Mouse (Mus musculus): ENCODE results near the gene Kdm7a. TPM values are rescaled to one million over a fixed set of nuclear protein-coding genes. Genes with fewer than 3 reads are reported as not detected.
A peak's percentile ranks its signal among the peaks of the same experiment; 100 is the strongest.

The Kdm7a gene
- total RNA-seq, 2 experiments from 2014 or later: 15.0 to 16.6 TPM

DNA sequence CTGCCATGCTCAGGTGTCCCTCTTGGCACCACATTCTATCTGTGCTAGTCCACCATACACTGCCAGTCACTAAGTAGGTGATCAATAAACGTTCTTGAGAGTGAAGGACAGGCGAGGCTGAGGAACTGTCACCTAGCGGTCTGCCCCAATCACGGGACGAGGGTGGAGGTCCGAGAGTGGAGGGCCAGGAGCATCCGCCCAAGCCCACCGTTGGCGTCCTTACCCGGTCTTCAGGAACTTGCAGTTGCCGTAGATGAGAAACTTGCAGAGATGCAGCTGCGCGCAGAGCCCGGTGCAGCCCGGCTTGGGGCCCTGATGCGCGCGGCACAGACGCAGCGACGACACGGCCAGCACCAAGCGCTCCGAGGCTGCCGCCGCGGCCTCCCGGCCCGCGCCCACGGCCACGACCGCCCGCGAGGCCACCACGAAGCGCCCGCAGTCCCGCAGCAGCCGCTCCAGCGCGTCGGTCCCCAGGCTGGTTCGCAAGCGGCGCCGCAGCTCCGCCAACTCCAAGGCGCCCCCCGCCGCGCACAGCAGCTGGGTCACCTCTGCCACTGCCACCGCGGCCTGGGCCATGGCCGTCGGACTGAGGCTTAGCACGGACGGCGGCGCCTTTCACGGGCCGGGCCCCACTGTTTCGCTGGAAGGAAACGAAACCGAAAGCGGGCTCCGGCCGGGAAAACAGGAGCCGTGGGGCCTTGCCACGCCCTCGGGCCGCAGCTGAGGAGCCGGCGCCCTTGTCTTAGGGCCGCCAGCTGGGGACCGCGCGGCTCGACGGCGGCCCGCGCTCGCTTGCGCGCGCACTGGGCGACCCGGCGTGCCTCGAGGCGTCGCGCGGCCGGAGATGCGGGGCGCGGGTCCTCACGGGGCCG, 88.8 kb downstream of the Kdm7a start, which contains the start of gene Parp12:
Gene Parp12, minus strand, starts transcription at position 766 of the 872 bp plus-strand sequence.
- intact Hi-C loops (cut with DNase I; ENCODE audit: low total_unique reads): no loop called here

DNA sequence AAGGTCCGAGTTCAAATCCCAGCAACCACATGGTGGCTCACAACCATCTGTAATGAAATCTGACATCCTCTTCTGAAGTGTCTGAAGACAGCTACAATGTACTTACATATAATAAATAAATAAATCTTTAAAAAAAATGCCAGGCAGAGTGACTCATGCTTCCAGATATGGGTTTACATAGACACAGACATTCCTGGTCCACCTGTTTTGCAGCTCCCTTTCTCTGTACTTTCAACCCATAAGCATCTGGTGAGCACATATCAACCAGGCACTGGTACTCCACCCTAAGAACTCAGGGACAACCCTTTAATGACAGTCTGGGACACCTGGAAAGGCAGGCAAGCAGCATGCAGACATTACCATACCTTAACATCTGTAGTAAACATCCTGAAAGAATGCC, 91.2 kb downstream of the Kdm7a start:
- intact Hi-C loops (cut with DNase I; ENCODE audit: low total_unique reads): no loop called here
- no peak for DNase-seq

More for the DNA sequence above, 88.8 kb downstream of the Kdm7a start, which contains the start of gene Parp12:
- peak; percentile 84 for DNase-seq

DNA sequence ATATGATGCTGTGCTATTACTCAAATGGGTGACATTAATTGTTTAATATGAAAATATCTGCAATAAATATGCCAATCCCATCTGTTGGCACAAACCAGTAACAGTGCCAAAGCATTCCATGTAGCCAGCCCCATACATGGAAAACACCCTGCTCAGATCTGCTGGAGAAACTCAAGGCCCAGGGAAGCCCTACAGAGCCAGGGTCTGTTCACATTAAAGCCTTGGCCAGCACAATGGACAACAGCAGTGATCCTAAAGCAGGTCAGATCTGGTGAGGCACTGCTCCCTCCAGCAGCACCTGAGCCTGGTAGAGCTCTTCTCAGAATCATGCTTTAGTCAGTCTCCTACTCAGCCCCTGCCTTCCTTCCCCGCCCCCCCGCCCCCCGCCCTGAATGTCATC, 93.4 kb downstream of the Kdm7a start:
- intact Hi-C loops (cut with DNase I; ENCODE audit: low total_unique reads): no loop called here
- no peak for DNase-seq

DNA sequence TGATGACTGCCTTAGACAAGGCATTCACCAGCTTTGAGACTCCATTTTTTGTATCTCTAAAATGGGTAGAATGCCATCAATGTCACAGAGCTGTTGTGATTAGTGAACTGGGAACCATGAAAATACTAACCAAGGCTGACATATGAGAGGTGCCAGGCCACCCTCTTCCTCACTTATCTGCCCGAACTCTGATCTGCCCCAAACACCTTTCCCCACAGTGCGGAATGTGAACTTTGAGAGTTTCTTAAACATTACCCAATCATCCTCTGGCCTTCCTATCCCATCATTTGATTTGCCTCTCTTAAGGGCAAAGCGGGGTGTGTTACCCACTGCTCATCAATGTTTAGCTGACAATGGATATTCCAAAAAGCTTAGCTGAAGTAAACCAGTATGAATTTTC, 93.9 kb downstream of the Kdm7a start:
- intact Hi-C loops (cut with DNase I; ENCODE audit: low total_unique reads): no loop called here

DNA sequence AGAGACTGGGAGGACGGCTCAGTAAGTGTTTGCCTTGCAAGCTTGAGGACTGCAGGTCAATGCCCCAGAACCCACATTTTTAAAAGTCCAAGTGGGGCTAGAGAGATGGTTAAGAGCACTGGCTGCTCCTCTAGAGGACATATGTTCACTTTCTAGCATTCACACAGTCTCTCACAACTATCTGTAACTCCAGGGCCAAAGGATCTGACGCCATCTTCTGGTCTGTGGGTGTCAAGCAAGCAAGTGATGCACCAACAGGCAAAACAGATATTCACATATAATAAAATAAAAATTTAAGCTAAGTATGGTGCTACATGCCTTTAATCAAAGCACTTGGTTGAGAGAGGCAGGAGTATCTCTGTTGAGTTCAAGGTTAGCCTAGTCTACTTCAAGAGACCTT, 99.8 kb downstream of the Kdm7a start:
- intact Hi-C loops (cut with DNase I; ENCODE audit: low total_unique reads): no loop called here

More for the DNA sequence above, 93.9 kb downstream of the Kdm7a start:
- DNase-seq: no peak

DNA sequence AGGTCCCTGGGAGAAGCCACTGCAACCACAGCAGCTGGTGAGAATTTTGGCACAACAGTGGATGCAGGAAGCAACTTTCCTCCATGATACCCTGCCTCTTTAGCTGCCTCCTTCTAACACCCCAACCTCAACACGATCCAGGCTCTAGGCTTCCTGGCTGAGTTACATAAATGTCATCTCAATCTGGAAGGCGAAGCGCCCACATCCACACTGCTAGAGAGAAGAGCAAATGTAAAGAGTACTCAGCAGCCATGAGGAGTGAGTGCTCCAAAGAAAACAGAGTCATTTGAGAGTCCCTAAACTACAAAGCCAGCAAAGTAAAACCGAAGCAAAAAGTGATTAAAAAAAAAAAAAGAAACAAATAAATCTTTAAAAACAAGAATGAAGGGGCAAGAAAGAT, 102.0 kb downstream of the Kdm7a start:
- intact Hi-C loops (cut with DNase I; ENCODE audit: low total_unique reads): no loop called here
- no peak for DNase-seq

More for the DNA sequence above, 99.8 kb downstream of the Kdm7a start:
- DNase-seq: no peak

Other genes starting within 250 kb of the Kdm7a start
- 1 to 10 TPM; 4.1 to 4.2 TPM for gene Parp12, start 88.4 kb downstream of the Kdm7a start, total RNA-seq (2021)
- gene Slc37a3, start 170.9 kb upstream of the Kdm7a start, total RNA-seq (2021): 10 to 100 TPM; 12.9 to 19.1 TPM
- gene Rab19, start 174.4 kb upstream of the Kdm7a start, total RNA-seq (2021): not detected
- 10 to 100 TPM; 25.0 to 26.7 TPM for gene Mkrn1, start 213.7 kb upstream of the Kdm7a start, total RNA-seq (2021)

All from gastrocnemius, postnatal 14 days (tissue).